18 mouse cellular contexts compared by ENCODE assay signal in genomic region chr16:8771086-8771485, GRCm38 (mm10). TPM values are rescaled to one million over a fixed set of nuclear protein-coding genes. Genes with fewer than 3 reads are reported as not detected.
DNase-seq lines count a peak whose midpoint lies in the region; ATAC-seq and TF ChIP-seq lines count a peak whose summit lies in the region.
"Had no signal": no experiment of that assay in that cellular context is flagged by ENCODE, and none has a peak within 500 bp of the region (broad histone marks: within the 10 kb centered on the region; RNA-seq: fewer than 3 reads in every experiment).

No protein-coding gene starts in this region.

- DNase-seq in kidney, postnatal 10 days = peak; percentile 32
- no peak for DNase-seq in kidney, adult 9 months
- DNase-seq in midbrain, postnatal 0 days (ENCODE audit: low spot score) = no peak
- no peak for DNase-seq in midbrain, embryonic 14.5 days
- DNase-seq in ES-CJ7 (ENCODE audit: low read depth, low spot score) = peak; percentile 81
- no peak for DNase-seq in liver, postnatal 0 days
- DNase-seq in MN1 (ENCODE audit: low spot score) = no peak
- DNase-seq: cerebellum, adult 18-20 months; gastrocnemius, adult 2 months; kidney, postnatal 36 days; layer of hippocampus, postnatal 36 days had no signal

- TF ChIP-seq EP300 in liver, postnatal 0 days (IDR thresholded peaks at IDR 0.05; ENCODE audit: low read depth) = no peak

- H3K9me3 ChIP-seq in midbrain, postnatal 0 days (ENCODE audit: low read length) = no peaks in the 10 kb centered on the region
- H3K9me3 ChIP-seq in midbrain, embryonic 14.5 days (ENCODE audit: control insufficient read depth, low read length) = no peaks in the 10 kb centered on the region
- no peaks in the 10 kb centered on the region for H3K9me3 ChIP-seq in liver, postnatal 0 days (ENCODE audit: low read length)
- H3K9me3 ChIP-seq: forebrain, embryonic 13.5 days; limb, embryonic 13.5 days; midbrain, embryonic 13.5 days; neural tube, embryonic 12.5 days; stomach, embryonic 15.5 days had no signal

- no peaks in the 10 kb centered on the region for H3K27me3 ChIP-seq in midbrain, postnatal 0 days (ENCODE audit: insufficient read depth, low read length)
- no peaks in the 10 kb centered on the region for H3K27me3 ChIP-seq in midbrain, embryonic 14.5 days (ENCODE audit: control insufficient read depth, insufficient read depth, low read length)
- no peaks in the 10 kb centered on the region for H3K27me3 ChIP-seq in liver, postnatal 0 days (ENCODE audit: insufficient read depth, low read length)
- H3K27me3 ChIP-seq: forebrain, embryonic 13.5 days; midbrain, embryonic 13.5 days; neural tube, embryonic 12.5 days; stomach, embryonic 15.5 days had no signal

- no peak overlapping the region for H3K9ac ChIP-seq in midbrain, postnatal 0 days (replicated peaks; ENCODE audit: low read length, poor library complexity, severe bottlenecking)
- H3K9ac ChIP-seq in midbrain, embryonic 14.5 days (replicated peaks; ENCODE audit: low read length) = no peak overlapping the region
- H3K9ac ChIP-seq in liver, postnatal 0 days (replicated peaks) = no peak overlapping the region
- H3K9ac ChIP-seq: forebrain, embryonic 13.5 days; limb, embryonic 13.5 days; midbrain, embryonic 13.5 days; neural tube, embryonic 12.5 days; stomach, embryonic 15.5 days had no signal

- H3K27ac ChIP-seq in midbrain, postnatal 0 days (ENCODE audit: low read depth, low read length) = no peak overlapping the region
- no peak overlapping the region for H3K27ac ChIP-seq in midbrain, embryonic 14.5 days (replicated peaks; ENCODE audit: low read depth, low read length)
- H3K27ac ChIP-seq in liver, postnatal 0 days (ENCODE audit: low read depth) = no peak overlapping the region
- H3K27ac ChIP-seq: forebrain, embryonic 13.5 days; gastrocnemius, adult 2 months; limb, embryonic 13.5 days; macrophage; midbrain, embryonic 13.5 days; neural tube, embryonic 12.5 days; stomach, embryonic 15.5 days had no signal

- no peak for ATAC-seq in midbrain, postnatal 0 days (ENCODE audit: low FRiP score)
- ATAC-seq in midbrain, embryonic 14.5 days (ENCODE audit: low FRiP score, low TSS enrichment) = no peak
- no peak for ATAC-seq in liver, postnatal 0 days
- ATAC-seq: forebrain, embryonic 13.5 days had no signal

- no peaks in the 10 kb centered on the region for H3K4me1 ChIP-seq in midbrain, postnatal 0 days (ENCODE audit: insufficient read depth, low read length)
- H3K4me1 ChIP-seq in midbrain, embryonic 14.5 days (ENCODE audit: control insufficient read depth, insufficient read depth, low read length) = no peaks in the 10 kb centered on the region
- peaks cover 28% of the 10 kb centered on the region for H3K4me1 ChIP-seq in liver, postnatal 0 days (ENCODE audit: insufficient read depth)
- H3K4me1 ChIP-seq: forebrain, embryonic 13.5 days; limb, embryonic 13.5 days; midbrain, embryonic 13.5 days; neural tube, embryonic 12.5 days; stomach, embryonic 15.5 days had no signal

- peak; percentile 38 for TF ChIP-seq CTCF in midbrain, postnatal 0 days (IDR thresholded peaks at IDR 0.05)
- TF ChIP-seq CTCF in liver, postnatal 0 days (IDR thresholded peaks at IDR 0.05; ENCODE audit: low read depth) = peak; percentile 36

- H3K4me2 ChIP-seq in midbrain, postnatal 0 days (ENCODE audit: low read depth, low read length, poor library complexity, severe bottlenecking) = no peak overlapping the region
- no peak overlapping the region for H3K4me2 ChIP-seq in midbrain, embryonic 14.5 days (ENCODE audit: low read length)
- H3K4me2 ChIP-seq in liver, postnatal 0 days (ENCODE audit: low read depth, low read length) = no peak overlapping the region
- H3K4me2 ChIP-seq: forebrain, embryonic 13.5 days; heart, embryonic 11.5 days; limb, embryonic 13.5 days; midbrain, embryonic 13.5 days; neural tube, embryonic 12.5 days; stomach, embryonic 15.5 days had no signal

- 50% methylated on average over 4 of the region's 4 CpGs for WGBS in midbrain, postnatal 0 days
- WGBS in midbrain, embryonic 14.5 days = 57% methylated on average over 4 of the region's 4 CpGs
- WGBS in liver, postnatal 0 days (ENCODE audit: insufficient replicate concordance) = 56% methylated on average over 4 of the region's 4 CpGs

- no peaks in the 10 kb centered on the region for H3K36me3 ChIP-seq in midbrain, postnatal 0 days (ENCODE audit: insufficient read depth, low read length)
- no peaks in the 10 kb centered on the region for H3K36me3 ChIP-seq in midbrain, embryonic 14.5 days (ENCODE audit: control insufficient read depth, insufficient read depth, low read length)
- no peaks in the 10 kb centered on the region for H3K36me3 ChIP-seq in liver, postnatal 0 days (replicated peaks; ENCODE audit: insufficient read depth, low read length)
- H3K36me3 ChIP-seq: limb, embryonic 13.5 days; midbrain, embryonic 13.5 days; neural tube, embryonic 12.5 days; stomach, embryonic 15.5 days had no signal

- H3K4me3 ChIP-seq in midbrain, postnatal 0 days (ENCODE audit: low read depth, low read length) = no peak overlapping the region
- no peak overlapping the region for H3K4me3 ChIP-seq in midbrain, embryonic 14.5 days (replicated peaks; ENCODE audit: low read depth, low read length)
- H3K4me3 ChIP-seq in liver, postnatal 0 days (ENCODE audit: low read depth, low read length) = no peak overlapping the region
- H3K4me3 ChIP-seq: forebrain, embryonic 13.5 days; gastrocnemius, adult 2 months; limb, embryonic 13.5 days; midbrain, embryonic 13.5 days; neural tube, embryonic 12.5 days; stomach, embryonic 15.5 days had no signal

RNA-seq across cellular contexts. Expression of gene Usp7, which starts 21.0 kb away (rescaled TPM):
- total RNA-seq in midbrain, postnatal 0 days (2014; rRNA removed) = 116 and 129 TPM in 2 replicates
- polyA plus RNA-seq in midbrain, postnatal 0 days (2015; fragmentation: Nextera tagmentation; extraction: Ambion mirVana) = 17.0 and 21.8 TPM in 2 replicates
- 49.9 and 50.0 TPM in 2 replicates for polyA plus RNA-seq in midbrain, embryonic 14.5 days (2014; fragmentation: Nextera tagmentation; extraction: Ambion mirVana)
- polyA plus RNA-seq in liver, postnatal 0 days (2015; fragmentation: Nextera tagmentation; extraction: Ambion mirVana) = 15.8 and 17.7 TPM in 2 replicates

RNA-seq across cellular contexts. Expression of gene 1810013L24Rik, which starts 58.8 kb away (rescaled TPM):
- total RNA-seq in midbrain, postnatal 0 days (2014; rRNA removed) = 64.0 and 73.2 TPM in 2 replicates
- 12.0 and 13.6 TPM in 2 replicates for polyA plus RNA-seq in midbrain, postnatal 0 days (2015; fragmentation: Nextera tagmentation; extraction: Ambion mirVana)
- polyA plus RNA-seq in midbrain, embryonic 14.5 days (2014; fragmentation: Nextera tagmentation; extraction: Ambion mirVana) = 25.5 and 26.5 TPM in 2 replicates
- 7.1 and 7.5 TPM in 2 replicates for polyA plus RNA-seq in liver, postnatal 0 days (2015; fragmentation: Nextera tagmentation; extraction: Ambion mirVana)

Comparison
In these comparisons a context has a peak if more than half of its experiments do, and no peak if none do; other contexts are left out.
1. DNase-seq: peak in kidney, postnatal 10 days (single experiment) and ES-CJ7 (single experiment); none in kidney, adult 9 months (single experiment), midbrain, postnatal 0 days (single experiment), midbrain, embryonic 14.5 days (single experiment), liver, postnatal 0 days (single experiment) and MN1 (single experiment).